Comparison of ENCODE assay signal across 17 mouse cellular contexts in the genomic region with DNA sequence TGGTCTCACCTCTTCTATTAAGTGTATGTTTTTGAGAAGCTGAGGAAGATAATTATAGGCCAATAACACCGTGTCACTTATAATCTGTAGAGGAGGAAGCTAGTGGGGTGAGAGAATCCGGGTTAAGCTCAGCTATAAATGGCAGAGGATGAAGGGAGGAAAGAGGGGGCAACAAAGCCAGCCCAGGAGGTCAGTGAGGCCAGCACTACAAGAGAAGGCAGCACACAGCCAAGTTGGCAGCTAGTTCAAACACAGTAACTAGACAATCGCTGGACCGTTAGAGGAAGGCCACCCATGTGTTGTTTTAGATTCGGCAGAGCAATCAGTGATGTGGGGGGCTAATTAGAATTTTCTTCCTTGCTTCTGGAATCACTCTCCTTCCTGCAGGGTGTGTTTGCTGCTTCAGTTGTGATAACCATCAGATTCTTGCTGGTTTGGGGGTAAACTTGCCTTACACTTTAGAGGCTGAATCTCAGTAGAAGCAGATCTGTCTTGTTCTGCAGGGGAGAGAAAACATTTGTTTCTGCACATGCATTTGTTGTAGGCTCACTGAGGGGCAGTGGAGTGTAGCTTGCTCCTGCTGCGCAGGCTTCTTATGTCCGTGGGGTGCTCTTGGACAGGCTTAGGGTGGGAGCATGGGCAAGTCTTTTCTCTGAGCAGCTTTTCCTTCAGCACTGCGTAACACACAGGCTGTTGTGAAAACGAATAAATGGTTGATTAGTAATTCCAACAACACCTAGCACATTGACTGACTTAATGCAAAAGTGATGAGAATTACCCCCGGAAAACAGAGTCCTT. TPM values are rescaled to one million over a fixed set of nuclear protein-coding genes. Genes with fewer than 3 reads are reported as not detected.
DNase-seq lines count a peak whose midpoint lies in the region; ATAC-seq and TF ChIP-seq lines count a peak whose summit lies in the region.
"Had no signal": no experiment of that assay in that cellular context is flagged by ENCODE, and none has a peak within 500 bp of the region (broad histone marks: within the 10 kb centered on the region; RNA-seq: fewer than 3 reads in every experiment).

No protein-coding gene starts in this region.

- WGBS in forebrain, embryonic 14.5 days: 41% methylated on average over 10 of the region's 10 CpGs
- 45% methylated on average over 10 of the region's 10 CpGs for WGBS in forebrain, embryonic 13.5 days
- WGBS in neural tube, embryonic 14.5 days: 56% methylated on average over 10 of the region's 10 CpGs

- no peak overlapping the region for H3K9ac ChIP-seq in forebrain, embryonic 14.5 days (ENCODE audit: low read length)
- H3K9ac ChIP-seq in forebrain, embryonic 13.5 days: no peak overlapping the region
- no peak overlapping the region for H3K9ac ChIP-seq in neural tube, embryonic 14.5 days (replicated peaks; ENCODE audit: low read depth, low read length)
- H3K9ac ChIP-seq: heart, embryonic 13.5 days; limb, embryonic 13.5 days; liver, embryonic 15.5 days had no signal

- H3K4me2 ChIP-seq in forebrain, embryonic 14.5 days (ENCODE audit: low read length): no peak overlapping the region
- no peak overlapping the region for H3K4me2 ChIP-seq in forebrain, embryonic 13.5 days
- no peak overlapping the region for H3K4me2 ChIP-seq in neural tube, embryonic 14.5 days (ENCODE audit: low read depth, low read length)
- H3K4me2 ChIP-seq: heart, embryonic 13.5 days; limb, embryonic 13.5 days; liver, embryonic 15.5 days had no signal

- no peak overlapping the region for H3K27ac ChIP-seq in forebrain, embryonic 14.5 days (ENCODE audit: low read depth, low read length)
- no peak overlapping the region for H3K27ac ChIP-seq in forebrain, embryonic 13.5 days
- no peak overlapping the region for H3K27ac ChIP-seq in left cerebral cortex, adult 2 months
- 0 out of 2 replicates have a peak overlapping the region, but pooled peaks have one; percentile 22 for H3K27ac ChIP-seq in neural tube, embryonic 14.5 days (ENCODE audit: low read depth, low read length)
- H3K27ac ChIP-seq: heart, embryonic 13.5 days; layer of hippocampus, adult 2 months; limb, embryonic 13.5 days; liver, embryonic 15.5 days had no signal

- peak; percentile 46 for DNase-seq in forebrain, embryonic 14.5 days (ENCODE audit: low spot score)
- peak; percentile 60 for DNase-seq in left cerebral cortex, postnatal 4 days
- no peak for DNase-seq in left cerebral cortex, adult 2 months (ENCODE audit: extremely low spot score in 1 of 2, low spot score in 2 of 2)
- peak; percentile 26 for DNase-seq in Muller cell, postnatal 12 days (ENCODE audit: inconsistent ontology term)
- DNase-seq in gastrocnemius, postnatal 25 days: no peak
- DNase-seq: adrenal gland, adult 2 months; cerebellum, adult 8-10 months; heart, postnatal 4 days; kidney, adult 11 months; right cerebral cortex, postnatal 4 days had no signal

- no peaks in the 10 kb centered on the region for H3K36me3 ChIP-seq in forebrain, embryonic 14.5 days (ENCODE audit: control insufficient read depth, insufficient read depth, low read length)
- H3K36me3 ChIP-seq in forebrain, embryonic 13.5 days (ENCODE audit: poor library complexity, severe bottlenecking): no peaks in the 10 kb centered on the region
- no peaks in the 10 kb centered on the region for H3K36me3 ChIP-seq in neural tube, embryonic 14.5 days (ENCODE audit: control insufficient read depth, insufficient read depth, low read length)
- H3K36me3 ChIP-seq: heart, embryonic 13.5 days; limb, embryonic 13.5 days; liver, embryonic 15.5 days had no signal

- intact Hi-C loops in left cerebral cortex, postnatal 4 days (cut with DNase I): no loop called here
- intact Hi-C loops in left cerebral cortex, adult 2 months (cut with DNase I): no loop called here

- H3K9me3 ChIP-seq in forebrain, embryonic 14.5 days (replicated peaks; ENCODE audit: control insufficient read depth, low read length): no peaks in the 10 kb centered on the region
- H3K9me3 ChIP-seq in forebrain, embryonic 13.5 days (replicated peaks): no peaks in the 10 kb centered on the region
- no peaks in the 10 kb centered on the region for H3K9me3 ChIP-seq in neural tube, embryonic 14.5 days (ENCODE audit: control insufficient read depth, low read length)
- H3K9me3 ChIP-seq: heart, embryonic 13.5 days; limb, embryonic 13.5 days; liver, embryonic 15.5 days had no signal

- TF ChIP-seq CTCF in left cerebral cortex, adult 2 months (IDR thresholded peaks at IDR 0.05): no peak

- no peak for ATAC-seq in forebrain, embryonic 14.5 days
- ATAC-seq in forebrain, embryonic 13.5 days: no peak
- no peak for ATAC-seq in neural tube, embryonic 14.5 days (ENCODE audit: low read depth)

- no peak overlapping the region for H3K4me3 ChIP-seq in forebrain, embryonic 14.5 days (ENCODE audit: low read depth, low read length)
- no peak overlapping the region for H3K4me3 ChIP-seq in forebrain, embryonic 13.5 days
- no peak overlapping the region for H3K4me3 ChIP-seq in left cerebral cortex, adult 2 months
- H3K4me3 ChIP-seq in neural tube, embryonic 14.5 days (ENCODE audit: low read depth, low read length): no peak overlapping the region
- H3K4me3 ChIP-seq: erythroblast, embryonic 14.5 days; heart, embryonic 13.5 days; layer of hippocampus, adult 2 months; limb, embryonic 13.5 days; liver, embryonic 15.5 days had no signal

- no peaks in the 10 kb centered on the region for H3K27me3 ChIP-seq in forebrain, embryonic 14.5 days (replicated peaks; ENCODE audit: control insufficient read depth, insufficient read depth, low read length)
- no peaks in the 10 kb centered on the region for H3K27me3 ChIP-seq in forebrain, embryonic 13.5 days
- H3K27me3 ChIP-seq in neural tube, embryonic 14.5 days (ENCODE audit: control insufficient read depth, insufficient read depth, low read length): no peaks in the 10 kb centered on the region
- H3K27me3 ChIP-seq: heart, embryonic 13.5 days; limb, embryonic 13.5 days; liver, embryonic 15.5 days had no signal

- peaks cover 5% of the 10 kb centered on the region; the same call in 1 of the 2 replicates for H3K4me1 ChIP-seq in forebrain, embryonic 14.5 days (ENCODE audit: control insufficient read depth, insufficient read depth, low read length)
- peaks cover 9% of the 10 kb centered on the region for H3K4me1 ChIP-seq in forebrain, embryonic 13.5 days
- peaks cover 9% of the 10 kb centered on the region; the same call in 1 of the 2 replicates for H3K4me1 ChIP-seq in neural tube, embryonic 14.5 days (ENCODE audit: control insufficient read depth, insufficient read depth, low read length)
- H3K4me1 ChIP-seq: heart, embryonic 13.5 days; limb, embryonic 13.5 days; liver, embryonic 15.5 days had no signal

RNA-seq across cellular contexts. Expression of gene Akap6, which starts 27.4 kb away (rescaled TPM):
- 13.3 and 21.0 TPM in 2 replicates for polyA plus RNA-seq in forebrain, embryonic 14.5 days (2014; fragmentation: Nextera tagmentation; extraction: Ambion mirVana)
- polyA plus RNA-seq in forebrain, embryonic 13.5 days (2015; fragmentation: Nextera tagmentation; extraction: Ambion mirVana): 15.3 and 17.4 TPM in 2 replicates
- total RNA-seq in left cerebral cortex, postnatal 4 days (2021): 100 to 1,000 TPM; 120 to 125 TPM
- total RNA-seq in left cerebral cortex, adult 2 months (2021): 100 to 1,000 TPM; 178 to 181 TPM
- 40.4 and 44.0 TPM in 2 replicates for polyA plus RNA-seq in neural tube, embryonic 14.5 days (2014; fragmentation: Nextera tagmentation; extraction: Ambion mirVana)
- 10 to 100 TPM; 20.7 to 36.8 TPM for total RNA-seq in gastrocnemius, postnatal 25 days (2021)
- polyA plus RNA-seq: erythroblast, embryonic 14.5 days had no signal

Comparison
In these comparisons a context has a peak if more than half of its experiments do, and no peak if none do; other contexts are left out.
1. DNase-seq: peak in forebrain, embryonic 14.5 days (single experiment), left cerebral cortex, postnatal 4 days (single experiment) and Muller cell, postnatal 12 days (single experiment); none in left cerebral cortex, adult 2 months (0 of 2) and gastrocnemius, postnatal 25 days (single experiment).